Comparison of ENCODE assay signal across 8 mouse cellular contexts in genomic region chr4:126148161-126148961, GRCm38 (mm10). TPM values are rescaled to one million over a fixed set of nuclear protein-coding genes. Genes with fewer than 3 reads are reported as not detected.
DNase-seq lines count a peak whose midpoint lies in the region; ATAC-seq lines count a peak whose summit lies in the region.

No protein-coding gene starts in this region.

- H3K4me1 ChIP-seq in forebrain, embryonic 14.5 days (ENCODE audit: control insufficient read depth, insufficient read depth, low read length) = peaks cover 12% of the 10 kb centered on the region
- peaks cover 62% of the 10 kb centered on the region for H3K4me1 ChIP-seq in limb, embryonic 13.5 days
- H3K4me1 ChIP-seq in midbrain, embryonic 13.5 days (replicated peaks) = peaks cover 21% of the 10 kb centered on the region

- peaks cover 33% of the 10 kb centered on the region for H3K27me3 ChIP-seq in forebrain, embryonic 14.5 days (replicated peaks; ENCODE audit: control insufficient read depth, insufficient read depth, low read length)
- H3K27me3 ChIP-seq in limb, embryonic 13.5 days = no peaks in the 10 kb centered on the region
- H3K27me3 ChIP-seq in midbrain, embryonic 13.5 days = peaks cover 63% of the 10 kb centered on the region

- no peak overlapping the region for H3K27ac ChIP-seq in forebrain, embryonic 14.5 days (ENCODE audit: low read depth, low read length)
- peak overlapping the region; percentile 96 for H3K27ac ChIP-seq in limb, embryonic 13.5 days
- no peak overlapping the region for H3K27ac ChIP-seq in midbrain, embryonic 13.5 days

- H3K9me3 ChIP-seq in forebrain, embryonic 14.5 days (replicated peaks; ENCODE audit: control insufficient read depth, low read length) = no peaks in the 10 kb centered on the region
- no peaks in the 10 kb centered on the region for H3K9me3 ChIP-seq in limb, embryonic 13.5 days
- H3K9me3 ChIP-seq in midbrain, embryonic 13.5 days = no peaks in the 10 kb centered on the region

- peak overlapping the region; percentile 63 for H3K4me2 ChIP-seq in forebrain, embryonic 14.5 days (ENCODE audit: low read length)
- peak overlapping the region; percentile 99 for H3K4me2 ChIP-seq in limb, embryonic 13.5 days (replicated peaks)
- peak overlapping the region; percentile 62 for H3K4me2 ChIP-seq in midbrain, embryonic 13.5 days (replicated peaks)

- H3K36me3 ChIP-seq in forebrain, embryonic 14.5 days (ENCODE audit: control insufficient read depth, insufficient read depth, low read length) = no peaks in the 10 kb centered on the region
- peaks cover 30% of the 10 kb centered on the region for H3K36me3 ChIP-seq in limb, embryonic 13.5 days
- H3K36me3 ChIP-seq in midbrain, embryonic 13.5 days = 0 out of 2 replicates have a peak, but pooled peaks cover 3% of the 10 kb centered on the region

- ATAC-seq in forebrain, embryonic 14.5 days = 0 out of 2 replicates have a peak, but pooled peaks have one; percentile 55
- peak; percentile 52 to 69 for ATAC-seq in hematopoietic stem cell, adult 5-6 weeks (replicated peaks in 1 of 2; ENCODE audit: insufficient read depth in 1 of 2, low FRiP score in 2 of 2, low TSS enrichment in 1 of 2, low read depth in 1 of 2, poor library complexity in 2 of 2, severe bottlenecking in 2 of 2)
- ATAC-seq in limb, embryonic 13.5 days (ENCODE audit: low FRiP score, low read depth) = peak; percentile 54
- ATAC-seq in midbrain, embryonic 13.5 days = peak; percentile 31; the same call in 1 of the 2 replicates

- intact Hi-C loops in left cerebral cortex, postnatal 4 days (cut with DNase I) = no loop called here

- peak overlapping the region; percentile 51 for H3K9ac ChIP-seq in forebrain, embryonic 14.5 days (ENCODE audit: low read length)
- H3K9ac ChIP-seq in limb, embryonic 13.5 days = peak overlapping the region; percentile 90
- peak overlapping the region; percentile 59 for H3K9ac ChIP-seq in midbrain, embryonic 13.5 days (replicated peaks)

- peak; percentile 43 to 57 for DNase-seq in spleen, adult 18-20 months
- DNase-seq in spleen, postnatal 14 days (ENCODE audit: low spot score in 2 of 2) = no peak
- peak; percentile 23 for DNase-seq in forebrain, embryonic 14.5 days (ENCODE audit: low spot score)
- peak; percentile 79 for DNase-seq in testis, postnatal 14 days (ENCODE audit: low spot score)
- no peak for DNase-seq in left cerebral cortex, postnatal 4 days

- H3K4me3 ChIP-seq in forebrain, embryonic 14.5 days (ENCODE audit: low read depth, low read length) = peak overlapping the region; percentile 38
- H3K4me3 ChIP-seq in limb, embryonic 13.5 days = peak overlapping the region; percentile 79
- H3K4me3 ChIP-seq in midbrain, embryonic 13.5 days (replicated peaks) = peak overlapping the region; percentile 42

- under 1% methylated on average over 63 of the region's 67 CpGs for WGBS in forebrain, embryonic 14.5 days
- under 1% methylated on average over 65 of the region's 67 CpGs for WGBS in limb, embryonic 13.5 days
- under 1% methylated on average over 56 of the region's 67 CpGs for WGBS in midbrain, embryonic 13.5 days

RNA-seq across cellular contexts. Expression of gene Eva1b, which starts 0.8 kb away (rescaled TPM):
- 13.4 and 14.2 TPM in 2 replicates for polyA plus RNA-seq in forebrain, embryonic 14.5 days (2014; fragmentation: Nextera tagmentation; extraction: Ambion mirVana)
- 1.7 and 3.3 TPM in 2 replicates for total RNA-seq in hematopoietic stem cell, adult 5-6 weeks (2017)
- 74.5 and 77.5 TPM in 2 replicates for polyA plus RNA-seq in limb, embryonic 13.5 days (2015; fragmentation: Nextera tagmentation; extraction: Ambion mirVana)
- polyA plus RNA-seq in midbrain, embryonic 13.5 days (2015; fragmentation: Nextera tagmentation; extraction: Ambion mirVana) = 10.3 and 12.9 TPM in 2 replicates
- 1 to 10 TPM; 6.3 to 7.2 TPM for total RNA-seq in left cerebral cortex, postnatal 4 days (2021)

RNA-seq across cellular contexts. Expression of gene Sh3d21, which starts 14.9 kb away (rescaled TPM):
- polyA plus RNA-seq in forebrain, embryonic 14.5 days (2014; fragmentation: Nextera tagmentation; extraction: Ambion mirVana) = 1.1 TPM in 2 replicates
- total RNA-seq in hematopoietic stem cell, adult 5-6 weeks (2017) = 0.89 and 2.4 TPM in 2 replicates
- 9.3 and 10.5 TPM in 2 replicates for polyA plus RNA-seq in limb, embryonic 13.5 days (2015; fragmentation: Nextera tagmentation; extraction: Ambion mirVana)
- 0.55 and 1.0 TPM in 2 replicates for polyA plus RNA-seq in midbrain, embryonic 13.5 days (2015; fragmentation: Nextera tagmentation; extraction: Ambion mirVana)
- total RNA-seq in left cerebral cortex, postnatal 4 days (2021) = 1 to 10 TPM in 1 of 2 experiments, under 1 TPM in 1; 0.58 to 1.3 TPM

RNA-seq across cellular contexts. Expression of gene Stk40, which starts 44.6 kb away (rescaled TPM):
- polyA plus RNA-seq in forebrain, embryonic 14.5 days (2014; fragmentation: Nextera tagmentation; extraction: Ambion mirVana) = 22.2 and 25.1 TPM in 2 replicates
- total RNA-seq in hematopoietic stem cell, adult 5-6 weeks (2017) = 6.6 and 16.1 TPM in 2 replicates
- 38.7 and 39.0 TPM in 2 replicates for polyA plus RNA-seq in limb, embryonic 13.5 days (2015; fragmentation: Nextera tagmentation; extraction: Ambion mirVana)
- 35.7 and 37.0 TPM in 2 replicates for polyA plus RNA-seq in midbrain, embryonic 13.5 days (2015; fragmentation: Nextera tagmentation; extraction: Ambion mirVana)
- total RNA-seq in left cerebral cortex, postnatal 4 days (2021) = 10 to 100 TPM; 23.7 to 25.0 TPM

RNA-seq across cellular contexts. Expression of gene Lsm10, which starts 51.9 kb away (rescaled TPM):
- 63.1 and 76.6 TPM in 2 replicates for polyA plus RNA-seq in forebrain, embryonic 14.5 days (2014; fragmentation: Nextera tagmentation; extraction: Ambion mirVana)
- 18.5 and 19.1 TPM in 2 replicates for total RNA-seq in hematopoietic stem cell, adult 5-6 weeks (2017)
- polyA plus RNA-seq in limb, embryonic 13.5 days (2015; fragmentation: Nextera tagmentation; extraction: Ambion mirVana) = 44.7 and 46.3 TPM in 2 replicates
- 45.9 and 52.1 TPM in 2 replicates for polyA plus RNA-seq in midbrain, embryonic 13.5 days (2015; fragmentation: Nextera tagmentation; extraction: Ambion mirVana)
- 10 to 100 TPM; 23.9 to 25.3 TPM for total RNA-seq in left cerebral cortex, postnatal 4 days (2021)

RNA-seq across cellular contexts. Expression of gene Thrap3, which starts 54.2 kb away (rescaled TPM):
- polyA plus RNA-seq in forebrain, embryonic 14.5 days (2014; fragmentation: Nextera tagmentation; extraction: Ambion mirVana) = 128 and 152 TPM in 2 replicates
- total RNA-seq in hematopoietic stem cell, adult 5-6 weeks (2017) = 447 and 515 TPM in 2 replicates
- 251 and 256 TPM in 2 replicates for polyA plus RNA-seq in limb, embryonic 13.5 days (2015; fragmentation: Nextera tagmentation; extraction: Ambion mirVana)
- polyA plus RNA-seq in midbrain, embryonic 13.5 days (2015; fragmentation: Nextera tagmentation; extraction: Ambion mirVana) = 174 and 180 TPM in 2 replicates
- 100 to 1,000 TPM; 165 TPM for total RNA-seq in left cerebral cortex, postnatal 4 days (2021)

Comparison
In these comparisons a context has a peak if more than half of its experiments do, and no peak if none do; other contexts are left out.
1. DNase-seq: peak in spleen, adult 18-20 months (2 of 2), forebrain, embryonic 14.5 days (single experiment) and testis, postnatal 14 days (single experiment); none in spleen, postnatal 14 days (0 of 2) and left cerebral cortex, postnatal 4 days (single experiment).
2. Peak in every context shown above with its lines, with median percentiles within 50 percentile points of each other: ATAC-seq, H3K4me2 ChIP-seq, H3K4me3 ChIP-seq and H3K9ac ChIP-seq.